14 mouse cellular contexts compared by ENCODE assay signal in genomic region chr10:68625752-68626151, GRCm38 (mm10).
DNase-seq lines count a peak whose midpoint lies in the region; ATAC-seq and TF ChIP-seq lines count a peak whose summit lies in the region.
"Had no signal": no experiment of that assay in that cellular context is flagged by ENCODE, and none has a peak within 500 bp of the region (broad histone marks: within the 10 kb centered on the region; RNA-seq: fewer than 3 reads in every experiment).

No protein-coding gene starts in this region.

- no peak for ATAC-seq in intestine, postnatal 0 days
- ATAC-seq in intestine, embryonic 15.5 days, result no peak
- ATAC-seq in midbrain, postnatal 0 days (ENCODE audit: low FRiP score), result no peak
- no peak for ATAC-seq in midbrain, embryonic 13.5 days
- ATAC-seq: forebrain, embryonic 13.5 days had no signal

- peak; percentile 54 for TF ChIP-seq CTCF in intestine, postnatal 0 days (IDR thresholded peaks at IDR 0.05; ENCODE audit: low read depth)
- TF ChIP-seq CTCF in midbrain, postnatal 0 days (IDR thresholded peaks at IDR 0.05), result peak; percentile 57
- peak; percentile 15; the same call in 1 of the 2 replicates for TF ChIP-seq CTCF in brain, embryonic 14.5 days (IDR thresholded peaks at IDR 0.05; ENCODE audit: borderline replicate concordance, extremely low read depth, insufficient read depth, insufficient read length)

- H3K4me1 ChIP-seq in intestine, postnatal 0 days (replicated peaks; ENCODE audit: control insufficient read depth, insufficient read depth, low read length), result no peaks in the 10 kb centered on the region
- H3K4me1 ChIP-seq in intestine, embryonic 15.5 days (replicated peaks), result no peaks in the 10 kb centered on the region
- no peaks in the 10 kb centered on the region for H3K4me1 ChIP-seq in midbrain, postnatal 0 days (ENCODE audit: insufficient read depth, low read length)
- no peaks in the 10 kb centered on the region for H3K4me1 ChIP-seq in midbrain, embryonic 13.5 days (replicated peaks)
- H3K4me1 ChIP-seq: forebrain, embryonic 13.5 days had no signal

- TF ChIP-seq POLR2A in brain, embryonic 14.5 days (IDR thresholded peaks at IDR 0.05; ENCODE audit: borderline replicate concordance, extremely low read depth, insufficient read depth, insufficient read length, poor library complexity, severe bottlenecking), result no peak

- H3K36me3 ChIP-seq in intestine, postnatal 0 days (ENCODE audit: control insufficient read depth, insufficient read depth), result no peaks in the 10 kb centered on the region
- H3K36me3 ChIP-seq in intestine, embryonic 15.5 days, result no peaks in the 10 kb centered on the region
- no peaks in the 10 kb centered on the region for H3K36me3 ChIP-seq in midbrain, postnatal 0 days (ENCODE audit: insufficient read depth, low read length)
- H3K36me3 ChIP-seq in midbrain, embryonic 13.5 days, result no peaks in the 10 kb centered on the region
- H3K36me3 ChIP-seq: embryonic facial prominence, embryonic 13.5 days; limb, embryonic 12.5 days had no signal

- DNase-seq in midbrain, postnatal 0 days (ENCODE audit: low spot score), result no peak
- DNase-seq in brain, embryonic 14.5 days (ENCODE audit: low read depth), result no peak
- no peak for DNase-seq in cerebellum, postnatal 36 days
- DNase-seq in gastrocnemius, postnatal 10 days, result no peak
- DNase-seq: adrenal gland, postnatal 10 days; cerebellum, adult 11 months; kidney, adult 18-20 months; right cerebral cortex, postnatal 25 days had no signal

- H3K27me3 ChIP-seq in intestine, postnatal 0 days (replicated peaks; ENCODE audit: control insufficient read depth, insufficient read depth, low read length), result no peaks in the 10 kb centered on the region
- H3K27me3 ChIP-seq in intestine, embryonic 15.5 days (replicated peaks), result no peaks in the 10 kb centered on the region
- H3K27me3 ChIP-seq in midbrain, postnatal 0 days (ENCODE audit: insufficient read depth, low read length), result no peaks in the 10 kb centered on the region
- H3K27me3 ChIP-seq in midbrain, embryonic 13.5 days, result no peaks in the 10 kb centered on the region
- H3K27me3 ChIP-seq: embryonic facial prominence, embryonic 13.5 days; forebrain, embryonic 13.5 days; limb, embryonic 12.5 days had no signal

- H3K4me2 ChIP-seq in intestine, postnatal 0 days (replicated peaks; ENCODE audit: low read depth), result no peak overlapping the region
- H3K4me2 ChIP-seq in intestine, embryonic 15.5 days (replicated peaks), result no peak overlapping the region
- H3K4me2 ChIP-seq in midbrain, postnatal 0 days (ENCODE audit: low read depth, low read length, poor library complexity, severe bottlenecking), result no peak overlapping the region
- no peak overlapping the region for H3K4me2 ChIP-seq in midbrain, embryonic 13.5 days (replicated peaks)
- H3K4me2 ChIP-seq: embryonic facial prominence, embryonic 13.5 days; forebrain, embryonic 13.5 days; limb, embryonic 12.5 days had no signal

- WGBS in intestine, postnatal 0 days, result 35% methylated on average over 2 of the region's 2 CpGs
- 41% methylated on average over 2 of the region's 2 CpGs for WGBS in intestine, embryonic 15.5 days
- 46% methylated on average over 2 of the region's 2 CpGs for WGBS in midbrain, postnatal 0 days
- 50% methylated on average over 2 of the region's 2 CpGs for WGBS in midbrain, embryonic 13.5 days

- H3K27ac ChIP-seq in intestine, postnatal 0 days (ENCODE audit: low read depth, low read length), result no peak overlapping the region
- no peak overlapping the region for H3K27ac ChIP-seq in intestine, embryonic 15.5 days
- no peak overlapping the region for H3K27ac ChIP-seq in midbrain, postnatal 0 days (ENCODE audit: low read depth, low read length)
- no peak overlapping the region for H3K27ac ChIP-seq in midbrain, embryonic 13.5 days
- H3K27ac ChIP-seq: embryonic facial prominence, embryonic 13.5 days; forebrain, embryonic 13.5 days; limb, embryonic 12.5 days had no signal

- no peaks in the 10 kb centered on the region for H3K9me3 ChIP-seq in intestine, postnatal 0 days (ENCODE audit: control insufficient read depth)
- no peaks in the 10 kb centered on the region for H3K9me3 ChIP-seq in intestine, embryonic 15.5 days
- H3K9me3 ChIP-seq in midbrain, postnatal 0 days (ENCODE audit: low read length), result no peaks in the 10 kb centered on the region
- H3K9me3 ChIP-seq in midbrain, embryonic 13.5 days, result no peaks in the 10 kb centered on the region
- H3K9me3 ChIP-seq: embryonic facial prominence, embryonic 13.5 days; forebrain, embryonic 13.5 days; limb, embryonic 12.5 days had no signal

- H3K9ac ChIP-seq in intestine, postnatal 0 days (ENCODE audit: low read depth, low read length), result no peak overlapping the region
- no peak overlapping the region for H3K9ac ChIP-seq in intestine, embryonic 15.5 days
- no peak overlapping the region for H3K9ac ChIP-seq in midbrain, postnatal 0 days (replicated peaks; ENCODE audit: low read length, poor library complexity, severe bottlenecking)
- H3K9ac ChIP-seq in midbrain, embryonic 13.5 days (replicated peaks), result no peak overlapping the region
- H3K9ac ChIP-seq: embryonic facial prominence, embryonic 13.5 days; forebrain, embryonic 13.5 days; limb, embryonic 12.5 days had no signal

- H3K4me3 ChIP-seq in intestine, postnatal 0 days (ENCODE audit: low read depth, low read length), result no peak overlapping the region
- no peak overlapping the region for H3K4me3 ChIP-seq in intestine, embryonic 15.5 days (replicated peaks)
- H3K4me3 ChIP-seq in midbrain, postnatal 0 days (ENCODE audit: low read depth, low read length), result no peak overlapping the region
- no peak overlapping the region for H3K4me3 ChIP-seq in midbrain, embryonic 13.5 days (replicated peaks)
- H3K4me3 ChIP-seq: embryonic facial prominence, embryonic 13.5 days; forebrain, embryonic 13.5 days; limb, embryonic 12.5 days had no signal
